Mouse (Mus musculus) cortical plate, adult 2 months (tissue): ENCODE measurements around the gene Zcrb1.

Experiments used
- CTCF ChIP-seq: fragments of 200-500 bp; IDR thresholded peaks from 2 replicates; pipeline ENCODE4 v1.5.1; 2011; ENCODE audit warnings: mild to moderate bottlenecking, control low read depth, low read length; ENCODE audit not compliant: insufficient read depth; ENCODE audit errors: extremely low read depth
- POLR2A ChIP-seq: fragments of 200-500 bp; IDR thresholded peaks from 2 replicates; pipeline ENCODE4 v1.6.1; 2011; ENCODE audit warnings: mild to moderate bottlenecking, low read length, control low read depth; ENCODE audit not compliant: insufficient read depth; ENCODE audit errors: extremely low read depth

DNA sequence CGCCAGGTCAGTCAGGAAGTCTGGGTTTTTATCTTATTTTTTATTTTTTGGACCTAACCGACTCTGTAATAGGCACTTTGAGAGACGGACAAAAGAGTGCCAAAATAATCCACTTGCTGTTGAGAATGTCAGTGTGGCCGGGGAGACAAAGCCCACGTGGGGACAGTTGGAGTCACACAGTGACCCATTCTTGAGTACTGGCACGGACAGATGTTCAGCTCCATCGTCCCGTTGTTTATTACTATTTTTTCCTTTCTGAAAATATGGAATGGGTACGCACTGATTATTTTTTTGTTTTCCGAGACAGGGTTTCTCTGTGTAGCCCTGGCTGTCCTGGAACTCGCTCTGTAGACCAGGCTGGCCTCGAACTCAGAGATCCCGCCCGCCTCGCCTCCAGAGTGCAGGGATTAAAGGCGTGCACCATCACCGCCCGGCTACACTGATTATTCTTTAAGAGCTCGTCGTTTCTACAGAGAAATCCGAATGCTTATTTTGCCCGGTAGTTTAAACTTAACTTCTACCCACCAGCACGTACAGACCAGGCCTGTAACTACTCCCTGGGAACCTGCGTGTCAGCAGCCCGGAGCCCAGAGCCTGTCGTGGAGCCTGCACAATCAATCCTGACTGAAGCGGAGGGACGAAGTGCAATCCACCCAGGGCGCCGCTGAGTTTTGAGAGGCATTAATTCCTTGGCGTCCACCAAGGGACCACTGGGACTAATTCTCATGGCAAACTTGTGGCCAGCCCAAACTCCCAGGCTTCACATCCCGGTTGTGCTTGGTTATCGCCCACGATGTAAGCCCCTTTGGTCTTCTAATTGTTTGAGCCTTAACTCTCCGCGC, 786 bp upstream of the Zcrb1 start:
- TF ChIP-seq CTCF: no peak
- TF ChIP-seq POLR2A: no peak
